Mouse (Mus musculus): ENCODE measurements around the gene 3110082I17Rik.
A peak's percentile ranks its signal among the peaks of the same experiment; 100 is the strongest.

DNA sequence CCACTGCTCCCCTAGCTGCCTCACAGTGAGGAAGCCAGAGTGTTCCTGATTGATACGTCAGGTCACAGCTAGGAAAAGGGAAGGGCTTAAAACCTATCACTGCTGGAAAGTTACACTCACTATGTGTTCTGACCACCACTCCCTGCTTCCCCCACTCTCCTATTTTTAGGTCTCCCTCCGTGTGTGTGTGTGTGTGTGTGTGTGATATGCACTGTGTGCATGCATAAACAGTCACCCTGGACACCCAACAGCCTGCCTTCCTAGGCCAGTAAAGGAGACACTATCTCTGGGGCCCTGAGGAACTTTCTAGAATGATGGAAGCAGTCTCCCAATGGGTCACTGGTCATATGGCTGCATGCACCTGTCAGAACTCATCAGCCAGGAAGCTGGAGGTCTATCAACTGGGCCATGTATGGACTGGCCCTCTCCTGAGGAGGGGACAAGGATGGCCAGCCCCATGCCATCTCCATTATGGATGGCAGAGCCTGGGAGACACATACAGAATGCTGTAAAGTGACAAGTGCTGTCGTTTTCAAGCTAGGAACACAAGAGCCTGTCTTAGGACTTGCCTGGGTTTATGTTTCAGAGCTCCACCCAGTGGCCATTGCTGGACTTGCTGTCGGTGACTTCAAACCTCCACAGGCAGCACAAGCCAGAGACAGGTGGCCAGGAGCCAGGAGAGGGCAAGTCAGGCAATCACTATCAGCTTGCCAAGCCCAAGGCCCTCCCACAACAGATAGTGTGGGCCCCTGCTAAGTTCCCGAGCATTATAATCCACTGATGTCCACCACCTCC lies 62.2 kb downstream of the 3110082I17Rik start:
- TF ChIP-seq CTCF (IDR thresholded peaks at IDR 0.05; ENCODE audit: borderline replicate concordance, insufficient read depth, low read depth, low read length) = peak; percentile 86
- no peak for TF ChIP-seq POLR2A (IDR thresholded peaks at IDR 0.05; ENCODE audit: borderline replicate concordance, insufficient read depth, low read length)
